Mouse (Mus musculus): ENCODE data around the gene Cryba2. TPM values are rescaled to one million over a fixed set of nuclear protein-coding genes. Genes with fewer than 3 reads are reported as not detected.

The Cryba2 gene
- total and polyA plus RNA-seq, 3 experiments, result 0.52 to 1.8 (median 0.55) TPM

DNA sequence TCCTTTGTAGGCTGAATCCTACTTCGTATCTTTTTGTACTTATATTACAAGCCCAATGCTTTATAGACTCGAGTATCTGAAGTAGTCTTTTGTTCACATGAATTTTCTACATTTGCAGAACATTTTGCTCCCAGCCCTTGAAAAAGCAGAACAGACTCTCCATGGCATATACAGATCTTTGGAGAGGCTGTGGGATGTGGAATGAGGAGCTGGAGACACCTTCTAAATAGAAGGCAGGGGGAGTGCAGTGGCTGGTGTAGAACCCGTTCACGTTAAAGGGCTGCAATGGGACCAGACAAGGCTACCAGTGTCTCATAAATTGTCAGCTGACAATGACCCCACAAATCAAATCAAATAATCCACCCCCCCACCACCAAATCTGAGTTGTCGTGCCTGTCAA lies 44.0 kb downstream of the Cryba2 start:
- DNase-seq, result no peak

- DNase-seq, result no peak
These were observed 46.6 kb downstream of the Cryba2 start for GRCm38 (mm10) chr1:74846341-74846740.

DNA sequence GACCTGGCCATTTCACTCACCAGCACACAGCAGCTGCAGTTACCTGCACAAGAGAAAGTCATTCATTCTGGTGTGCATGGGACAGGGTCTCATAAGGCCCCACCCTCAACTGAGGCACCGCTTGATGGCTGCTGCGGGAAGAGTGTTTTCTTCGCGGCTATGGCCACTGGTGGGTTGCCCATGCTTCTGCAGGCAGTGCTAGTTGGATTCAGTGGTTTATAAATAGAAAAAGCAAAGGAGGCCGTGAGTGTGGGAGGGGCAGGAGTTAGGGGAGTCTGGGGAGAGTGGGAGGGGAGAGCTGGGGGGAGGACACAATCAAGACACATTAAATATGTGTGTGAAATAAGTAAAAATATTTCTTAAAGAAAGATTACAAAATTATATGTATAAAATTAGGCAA lies 49.9 kb downstream of the Cryba2 start:
- no peak for DNase-seq

Small RNA genes lying within 50 kb of the gene (microRNA-seq; reads per million reads assigned to microRNA genes)
- gene Mir375, result 46,289 to 86,889 reads per million in 2 experiments

Other genes with a start within 250 kb of the Cryba2 start
- gene Ttll4, start 231.4 kb downstream of the Cryba2 start, total RNA-seq (2021), result 10 to 100 TPM; 13.1 to 21.9 TPM
- 12.9 and 14.0 TPM in 2 replicates for gene Ttll4, start 231.4 kb downstream of the Cryba2 start, polyA plus RNA-seq (2012; rRNA removed)
- 10 to 100 TPM; 13.1 to 16.8 TPM for gene Cyp27a1, start 179.6 kb downstream of the Cryba2 start, total RNA-seq (2021)
- gene Cyp27a1, start 179.6 kb downstream of the Cryba2 start, polyA plus RNA-seq (2012; rRNA removed), result 8.7 and 9.5 TPM in 2 replicates
- gene Prkag3, start 143.9 kb downstream of the Cryba2 start, total RNA-seq (2021), result under 1 TPM in 1 of 2 experiments, not detected in 1; 0.17 TPM
- gene Prkag3, start 143.9 kb downstream of the Cryba2 start, polyA plus RNA-seq (2012; rRNA removed), result 0.20 and 0.26 TPM in 2 replicates
- gene Wnt6, start 121.3 kb downstream of the Cryba2 start, total RNA-seq (2021), result 1 to 10 TPM; 2.3 to 5.7 TPM
- gene Wnt6, start 121.3 kb downstream of the Cryba2 start, polyA plus RNA-seq (2012; rRNA removed), result 11.5 and 17.1 TPM in 2 replicates
- gene Wnt10a, start 101.6 kb downstream of the Cryba2 start, total RNA-seq (2021), result 1 to 10 TPM in 1 of 2 experiments, under 1 TPM in 1; 0.23 to 1.2 TPM
- 2.1 and 2.4 TPM in 2 replicates for gene Wnt10a, start 101.6 kb downstream of the Cryba2 start, polyA plus RNA-seq (2012; rRNA removed)
- 1 to 10 TPM; 3.1 to 4.6 TPM for gene Cdk5r2, start 38.2 kb downstream of the Cryba2 start, total RNA-seq (2021)
- 8.7 and 11.6 TPM in 2 replicates for gene Cdk5r2, start 38.2 kb downstream of the Cryba2 start, polyA plus RNA-seq (2012; rRNA removed)
- gene Fev, start 7.7 kb downstream of the Cryba2 start, total RNA-seq (2021), result 1 to 10 TPM; 1.3 to 2.0 TPM
- gene Fev, start 7.7 kb downstream of the Cryba2 start, polyA plus RNA-seq (2012; rRNA removed), result 1.8 and 3.1 TPM in 2 replicates
- under 1 TPM in 1 of 2 experiments, not detected in 1; 0.07 TPM for gene Cfap65, start 42.5 kb upstream of the Cryba2 start, total RNA-seq (2021)
- gene Cfap65, start 42.5 kb upstream of the Cryba2 start, polyA plus RNA-seq (2012; rRNA removed), result 0.02 and 0.04 TPM in 2 replicates
- gene Ihh, start 58.5 kb upstream of the Cryba2 start, total RNA-seq (2021), result under 1 TPM in 1 of 2 experiments, not detected in 1; 0.31 TPM
- gene Ihh, start 58.5 kb upstream of the Cryba2 start, polyA plus RNA-seq (2012; rRNA removed), result 0.03 and 0.32 TPM in 2 replicates
- 1 to 10 TPM; 5.7 to 8.8 TPM for gene Nhej1, start 232.1 kb upstream of the Cryba2 start, total RNA-seq (2021)
- gene Nhej1, start 232.1 kb upstream of the Cryba2 start, polyA plus RNA-seq (2012; rRNA removed), result 3.4 and 3.5 TPM in 2 replicates
- under 1 TPM; 0.23 to 0.41 TPM for gene Slc23a3, start 240.7 kb upstream of the Cryba2 start, total RNA-seq (2021)
- gene Slc23a3, start 240.7 kb upstream of the Cryba2 start, polyA plus RNA-seq (2012; rRNA removed), result 0.36 and 0.46 TPM in 2 replicates
- gene Cnppd1, start 249.6 kb upstream of the Cryba2 start, total RNA-seq (2021), result 10 to 100 TPM; 27.3 to 33.9 TPM
- 36.3 and 37.6 TPM in 2 replicates for gene Cnppd1, start 249.6 kb upstream of the Cryba2 start, polyA plus RNA-seq (2012; rRNA removed)
- gene Retreg2, start 249.6 kb upstream of the Cryba2 start, total RNA-seq (2021), result 100 to 1,000 TPM in 1 of 2 experiments, 10 to 100 TPM in 1; 80.4 to 101 TPM
- 127 and 143 TPM in 2 replicates for gene Retreg2, start 249.6 kb upstream of the Cryba2 start, polyA plus RNA-seq (2012; rRNA removed)